Mouse (Mus musculus): ENCODE measurements around the gene Id3.

Id3 gene

GRCm38 (mm10) chr4:136148342-136149044 lies 5.2 kb downstream of the Id3 start:
- Histone ChIP-seq H3K36me3 (ENCODE audit: insufficient read depth, low read length) (0 out of 2 replicates have a peak, but pooled peaks cover 9% of the 10 kb centered on the region), H3K9me3 (ENCODE audit: low read length) (peaks cover 4% of the 10 kb centered on the region; the same call in 1 of the 2 replicates), H3K27me3 (ENCODE audit: insufficient read depth, low read length) (peaks cover 45% of the 10 kb centered on the region), H3K4me3 (replicated peaks; ENCODE audit: low read length) (peak overlapping the region; percentile 69), H3K4me1 (replicated peaks; ENCODE audit: low read depth, low read length) (peaks cover 61% of the 10 kb centered on the region)
- TF ChIP-seq NANOG (IDR thresholded peaks at IDR 0.05; ENCODE audit: borderline replicate concordance, low read length) (no peak), CTCF (conservative IDR thresholded peaks at IDR 0.05; ENCODE audit: low read length) (no peak), POU5F1 (IDR thresholded peaks at IDR 0.05; ENCODE audit: borderline replicate concordance, low read length) (no peak)

GRCm38 (mm10) chr4:136149045-136149379 lies 5.7 kb downstream of the Id3 start:
- peaks cover 46% of the 10 kb centered on the region for H3K27me3 ChIP-seq (ENCODE audit: insufficient read depth, low read length)
- TF ChIP-seq POU5F1 (IDR thresholded peaks at IDR 0.05; ENCODE audit: borderline replicate concordance, low read length) = no peak
- peaks cover 59% of the 10 kb centered on the region for H3K4me1 ChIP-seq (replicated peaks; ENCODE audit: low read depth, low read length)
- H3K4me3 ChIP-seq (replicated peaks; ENCODE audit: low read length) = peak overlapping the region; percentile 69
- H3K9me3 ChIP-seq (ENCODE audit: low read length) = peaks cover 4% of the 10 kb centered on the region; the same call in 1 of the 2 replicates
- 0 out of 2 replicates have a peak, but pooled peaks cover 9% of the 10 kb centered on the region for H3K36me3 ChIP-seq (ENCODE audit: insufficient read depth, low read length)

GRCm38 (mm10) chr4:136149734-136150133 lies 6.4 kb downstream of the Id3 start:
- Histone ChIP-seq H3K9me3 (ENCODE audit: low read length) (no peaks in the 10 kb centered on the region), H3K4me1 (replicated peaks; ENCODE audit: low read depth, low read length) (peaks cover 57% of the 10 kb centered on the region), H3K27me3 (ENCODE audit: insufficient read depth, low read length) (peaks cover 42% of the 10 kb centered on the region), H3K4me3 (replicated peaks; ENCODE audit: low read length) (no peak overlapping the region), H3K36me3 (ENCODE audit: insufficient read depth, low read length) (0 out of 2 replicates have a peak, but pooled peaks cover 9% of the 10 kb centered on the region)
- peak; percentile 69 for TF ChIP-seq CTCF (conservative IDR thresholded peaks at IDR 0.05; ENCODE audit: low read length)
- TF ChIP-seq NANOG (IDR thresholded peaks at IDR 0.05; ENCODE audit: borderline replicate concordance, low read length) = no peak

- Histone ChIP-seq H3K4me3 (replicated peaks; ENCODE audit: low read length) (no peak overlapping the region), H3K36me3 (ENCODE audit: insufficient read depth, low read length) (0 out of 2 replicates have a peak, but pooled peaks cover under 1% of the 10 kb centered on the region), H3K27me3 (ENCODE audit: insufficient read depth, low read length) (peaks cover 40% of the 10 kb centered on the region), H3K4me1 (replicated peaks; ENCODE audit: low read depth, low read length) (peaks cover 48% of the 10 kb centered on the region), H3K9me3 (ENCODE audit: low read length) (no peaks in the 10 kb centered on the region)
- no peak for TF ChIP-seq POU5F1 (IDR thresholded peaks at IDR 0.05; ENCODE audit: borderline replicate concordance, low read length)
- no peak for TF ChIP-seq CTCF (conservative IDR thresholded peaks at IDR 0.05; ENCODE audit: low read length)
- TF ChIP-seq NANOG (IDR thresholded peaks at IDR 0.05; ENCODE audit: borderline replicate concordance, low read length) = no peak
Observed at GRCm38 (mm10) chr4:136150596-136150995, 7.3 kb downstream of the Id3 start.

- H3K36me3 ChIP-seq (ENCODE audit: insufficient read depth, low read length) = no peaks in the 10 kb centered on the region
- TF ChIP-seq CTCF (conservative IDR thresholded peaks at IDR 0.05; ENCODE audit: low read length) (peak; percentile 59), POU5F1 (IDR thresholded peaks at IDR 0.05; ENCODE audit: borderline replicate concordance, low read length) (no peak), NANOG (IDR thresholded peaks at IDR 0.05; ENCODE audit: borderline replicate concordance, low read length) (no peak)
- peaks cover 39% of the 10 kb centered on the region for H3K4me1 ChIP-seq (replicated peaks; ENCODE audit: low read depth, low read length)
Observed at GRCm38 (mm10) chr4:136152821-136153220, 9.5 kb downstream of the Id3 start.

GRCm38 (mm10) chr4:136154462-136154861 lies 11.2 kb downstream of the Id3 start:
- no peak for TF ChIP-seq CTCF (conservative IDR thresholded peaks at IDR 0.05; ENCODE audit: low read length)
- TF ChIP-seq NANOG (IDR thresholded peaks at IDR 0.05; ENCODE audit: borderline replicate concordance, low read length) = no peak
- TF ChIP-seq POU5F1 (IDR thresholded peaks at IDR 0.05; ENCODE audit: borderline replicate concordance, low read length) = no peak
- no peaks in the 10 kb centered on the region for H3K9me3 ChIP-seq (ENCODE audit: low read length)

More at GRCm38 (mm10) chr4:136152821-136153220, 9.5 kb downstream of the Id3 start:
- Histone ChIP-seq H3K4me3 (replicated peaks; ENCODE audit: low read length) (no peak overlapping the region), H3K27me3 (ENCODE audit: insufficient read depth, low read length) (peaks cover 38% of the 10 kb centered on the region), H3K9me3 (ENCODE audit: low read length) (no peaks in the 10 kb centered on the region)

GRCm38 (mm10) chr4:136158498-136158897 lies 15.2 kb downstream of the Id3 start:
- Histone ChIP-seq H3K27me3 (ENCODE audit: insufficient read depth, low read length) (peaks cover 21% of the 10 kb centered on the region; the same call in 1 of the 2 replicates), H3K4me3 (replicated peaks; ENCODE audit: low read length) (no peak overlapping the region), H3K4me1 (replicated peaks; ENCODE audit: low read depth, low read length) (peaks cover 31% of the 10 kb centered on the region), H3K9me3 (ENCODE audit: low read length) (no peaks in the 10 kb centered on the region), H3K36me3 (ENCODE audit: insufficient read depth, low read length) (no peaks in the 10 kb centered on the region)
- TF ChIP-seq CTCF (conservative IDR thresholded peaks at IDR 0.05; ENCODE audit: low read length) (no peak), POU5F1 (IDR thresholded peaks at IDR 0.05; ENCODE audit: borderline replicate concordance, low read length) (no peak), NANOG (IDR thresholded peaks at IDR 0.05; ENCODE audit: borderline replicate concordance, low read length) (no peak)

More at GRCm38 (mm10) chr4:136154462-136154861, 11.2 kb downstream of the Id3 start:
- H3K27me3 ChIP-seq (ENCODE audit: insufficient read depth, low read length) = peaks cover 34% of the 10 kb centered on the region
- no peak overlapping the region for H3K4me3 ChIP-seq (replicated peaks; ENCODE audit: low read length)
- peaks cover 31% of the 10 kb centered on the region for H3K4me1 ChIP-seq (replicated peaks; ENCODE audit: low read depth, low read length)
- no peaks in the 10 kb centered on the region for H3K36me3 ChIP-seq (ENCODE audit: insufficient read depth, low read length)

- Histone ChIP-seq H3K36me3 (ENCODE audit: insufficient read depth, low read length) (no peaks in the 10 kb centered on the region), H3K4me1 (replicated peaks; ENCODE audit: low read depth, low read length) (peaks cover 37% of the 10 kb centered on the region), H3K9me3 (ENCODE audit: low read length) (no peaks in the 10 kb centered on the region), H3K27me3 (ENCODE audit: insufficient read depth, low read length) (peaks cover 13% of the 10 kb centered on the region; the same call in 1 of the 2 replicates), H3K4me3 (replicated peaks; ENCODE audit: low read length) (no peak overlapping the region)
- TF ChIP-seq CTCF (conservative IDR thresholded peaks at IDR 0.05; ENCODE audit: low read length) = peak; percentile 92
- no peak for TF ChIP-seq POU5F1 (IDR thresholded peaks at IDR 0.05; ENCODE audit: borderline replicate concordance, low read length)
Observed at GRCm38 (mm10) chr4:136159802-136160397, 16.6 kb downstream of the Id3 start.
